Mouse (Mus musculus) stomach, postnatal 0 days (tissue): ENCODE data around the gene 4930558C23Rik.

Experiments used
- CTCF ChIP-seq: IDR thresholded peaks from 2 replicates; pipeline ENCODE4 v1.5.1; 2016; ENCODE audit warnings: antibody characterized with exemption, low read depth, mild to moderate bottlenecking, moderate library complexity
- EP300 ChIP-seq: optimal IDR thresholded peaks from 2 replicates; pipeline ENCODE3; 2016; ENCODE audit warnings: antibody characterized with exemption

GRCm38 (mm10) chr3:95433301-95433915, 30.8 kb upstream of the 4930558C23Rik start:
- TF ChIP-seq EP300 (no peak), CTCF (no peak; the same call in 1 of the 2 replicates)
